Mouse (Mus musculus) urinary bladder, adult 2 months (tissue): ENCODE results near the gene Bag6. TPM values are rescaled to one million over a fixed set of nuclear protein-coding genes. Genes with fewer than 3 reads are reported as not detected.

Experiments
- DNase-seq: peaks from one replicate; pipeline ENCODE4 v3.0.0; 2022; ENCODE audit warnings: low spot score
- polyA plus RNA-seq: library from polyadenylated mRNA; depleted of rRNA; stranded (reverse); fragments of >200 nt; gene quantifications from 2 replicates; pipeline ENCODE4 v1.2.3, GENCODE M21; 2012

Bag6 gene
- polyA plus RNA-seq, 1 experiment, result 130 TPM

GRCm38 (mm10) chr17:35147348-35147747, 12.4 kb downstream of the Bag6 start:
- no peak for DNase-seq

GRCm38 (mm10) chr17:35147922-35148639, 13.1 kb downstream of the Bag6 start:
- no peak for DNase-seq

GRCm38 (mm10) chr17:35152121-35152520, 17.1 kb downstream of the Bag6 start:
- DNase-seq, result no peak

GRCm38 (mm10) chr17:35153077-35153476, 18.1 kb downstream of the Bag6 start:
- no peak for DNase-seq

GRCm38 (mm10) chr17:35153931-35154330, 19.0 kb downstream of the Bag6 start:
- DNase-seq, result no peak

- DNase-seq, result no peak
Measured at GRCm38 (mm10) chr17:35154616-35155015, 19.6 kb downstream of the Bag6 start.

- DNase-seq, result no peak
Measured at GRCm38 (mm10) chr17:35155451-35155850, 20.5 kb downstream of the Bag6 start.

GRCm38 (mm10) chr17:35156461-35157200, 21.7 kb downstream of the Bag6 start:
- no peak for DNase-seq

GRCm38 (mm10) chr17:35157254-35157653, 22.3 kb downstream of the Bag6 start:
- DNase-seq, result no peak

GRCm38 (mm10) chr17:35157661-35158175, 22.7 kb downstream of the Bag6 start:
- no peak for DNase-seq

GRCm38 (mm10) chr17:35158850-35159593, 24.0 kb downstream of the Bag6 start:
- DNase-seq, result no peak

- no peak for DNase-seq
Measured at GRCm38 (mm10) chr17:35159638-35160037, 24.7 kb downstream of the Bag6 start.

- no peak for DNase-seq
Measured at GRCm38 (mm10) chr17:35161421-35161820, 26.4 kb downstream of the Bag6 start.

- no peak for DNase-seq
Measured at GRCm38 (mm10) chr17:35162121-35162520, 27.1 kb downstream of the Bag6 start.

- DNase-seq, result no peak
Measured at GRCm38 (mm10) chr17:35162730-35163129, 27.8 kb downstream of the Bag6 start.

- DNase-seq, result no peak
Measured at GRCm38 (mm10) chr17:35163326-35164081, 28.5 kb downstream of the Bag6 start.

- DNase-seq, result no peak
Measured at GRCm38 (mm10) chr17:35164218-35164567, 29.2 kb downstream of the Bag6 start.

GRCm38 (mm10) chr17:35164568-35165450, 29.8 kb downstream of the Bag6 start, which contains the start of gene Prrc2a:
TSS of gene Prrc2a (minus strand) at chr17:35164897.
- DNase-seq, result peak; percentile 93

- DNase-seq, result no peak
Measured at GRCm38 (mm10) chr17:35165451-35166155, 30.6 kb downstream of the Bag6 start.
